Mouse (Mus musculus) thymus, adult 18-20 months (tissue): ENCODE results near the gene Vmn1r71.
"Not testable (repeated sequence)": the region's sequence is repeated elsewhere in the genome, so short reads cannot be mapped to it uniquely, and the experiment has no call there.

ENCODE experiments used
- DNase-seq, 2 experiments: peaks; one replicate each; pipeline ENCODE4 v3.0.0; 2022; ENCODE audit warnings: mixed read lengths in 2 of 2

Vmn1r71 gene

DNA sequence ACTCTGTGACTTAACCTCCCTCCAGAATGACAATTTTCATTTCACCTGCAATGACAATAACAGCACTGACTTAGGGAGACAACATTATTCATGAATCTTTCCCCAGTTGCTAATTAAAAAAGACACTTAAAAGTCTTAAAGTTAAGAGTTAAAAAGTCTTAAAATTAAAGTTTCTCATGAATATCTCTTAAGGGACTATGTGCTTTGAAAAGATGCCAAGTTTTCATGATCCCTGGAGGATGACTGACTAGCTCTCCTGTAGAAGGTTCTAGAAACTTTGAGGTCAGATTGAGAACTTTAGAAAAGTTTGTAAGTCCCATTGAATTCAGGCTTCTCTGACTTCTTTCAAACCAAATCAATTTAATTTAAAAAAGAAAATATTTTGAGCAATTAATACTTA lies at the start of gene Vmn1r71:
TSS of gene Vmn1r71 (minus strand) at position 101 of the 400 bp plus-strand sequence.
- no peak for DNase-seq

DNA sequence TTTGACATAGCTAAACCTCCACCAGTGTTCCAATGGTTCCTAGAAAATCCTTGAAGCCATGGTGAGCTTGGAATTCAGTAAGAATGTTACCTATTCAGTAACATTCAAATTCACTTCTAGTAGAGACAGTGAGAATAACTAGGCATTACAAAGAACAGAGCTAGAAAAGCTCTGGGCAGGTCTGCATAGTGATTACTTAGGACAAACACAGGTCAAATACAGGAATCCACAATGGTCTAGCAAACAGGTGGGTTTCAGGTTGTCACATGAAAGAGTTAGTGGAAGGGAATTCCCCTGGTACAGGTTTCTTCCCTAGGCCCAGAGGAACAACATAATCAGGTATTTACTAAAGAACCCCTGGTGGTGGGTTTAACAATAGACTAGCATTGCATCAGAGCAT lies 3.4 kb upstream of the Vmn1r71 start:
- not testable (repeated sequence) for DNase-seq
